Mouse (Mus musculus) midbrain, embryonic 16.5 days (tissue): ENCODE measurements at regions not wholly inside any gene's neighbourhood (a gene's known extent, or its start where the extent isn't known, plus 50 kb on each side); places are given as distances from the start of the nearest gene placed in this dataset.

Experiments used
- ATAC-seq: fragments of 200-750 bp; cut with Nextera tagmentation; 2 replicates; pipeline ENCODE4 v1.8.0; 2017; ENCODE audit warnings: moderate TSS enrichment
- H3K27ac ChIP-seq: fragments of 300-500 bp; sonication (generic); 2 replicates; pipeline ENCODE4 v1.5.1; 2014; ENCODE audit warnings: mild to moderate bottlenecking, low read length, mixed read lengths
- H3K27me3 ChIP-seq: fragments of 300-500 bp; sonication (generic); 2 replicates; pipeline ENCODE4 v1.6.1; 2014; ENCODE audit warnings: low read depth, low read length, mixed read lengths; ENCODE audit not compliant: control insufficient read depth, insufficient read depth
- H3K36me3 ChIP-seq: fragments of 300-500 bp; sonication (generic); 2 replicates; pipeline ENCODE4 v1.6.1; 2014; ENCODE audit warnings: mild to moderate bottlenecking, low read length, moderate library complexity, mixed read lengths; ENCODE audit not compliant: control insufficient read depth, insufficient read depth
- H3K4me1 ChIP-seq: fragments of 300-500 bp; sonication (generic); 2 replicates; pipeline ENCODE4 v1.6.1; 2014; ENCODE audit warnings: mild to moderate bottlenecking, low read length, mixed read lengths; ENCODE audit not compliant: control insufficient read depth, insufficient read depth
- H3K4me2 ChIP-seq: fragments of 300-500 bp; sonication (generic); 2 replicates; pipeline ENCODE4 v1.6.1; 2014; ENCODE audit warnings: mild to moderate bottlenecking, low read length, mixed read lengths
- H3K4me3 ChIP-seq: fragments of 300-500 bp; sonication (generic); 2 replicates; pipeline ENCODE4 v1.5.1; 2014; ENCODE audit warnings: low read depth, mild to moderate bottlenecking, low read length, moderate library complexity, mixed read lengths
- H3K9ac ChIP-seq: fragments of 300-500 bp; sonication (generic); 2 replicates; pipeline ENCODE4 v1.6.1; 2014; ENCODE audit warnings: low read depth, low read length, mixed read lengths
- H3K9me3 ChIP-seq: fragments of 300-500 bp; sonication (generic); replicated peaks from 2 replicates; pipeline ENCODE4 v1.6.1; 2014; ENCODE audit warnings: mild to moderate bottlenecking, low read length, mixed read lengths; ENCODE audit not compliant: control insufficient read depth, poor library complexity, severe bottlenecking
- WGBS: fragments of 180-500 bp; shearing (Covaris S2); extraction: QIAGEN DNeasy Blood & Tissue Kit; methylation state at CpG from one replicate; pipeline ENCODE4 v1.1.7; 2014; 5-methylcytosine and 5-hydroxymethylcytosine counted together

- H3K4me3 ChIP-seq = no peak overlapping the region
- no peak for ATAC-seq
- H3K4me1 ChIP-seq = peaks cover 8% of the 10 kb centered on the region
- H3K27me3 ChIP-seq = no peaks in the 10 kb centered on the region
- no peak overlapping the region for H3K9ac ChIP-seq
- no peaks in the 10 kb centered on the region for H3K36me3 ChIP-seq
- H3K27ac ChIP-seq = no peak overlapping the region
- H3K4me2 ChIP-seq = no peak overlapping the region
- 82% methylated on average over 3 of the region's 3 CpGs for WGBS
- H3K9me3 ChIP-seq = no peaks in the 10 kb centered on the region
Measured at GRCm38 (mm10) chr16:95203026-95203425, 54.3 kb upstream of the Kcnj15 start.

GRCm38 (mm10) chr16:95203790-95204189 lies 53.6 kb upstream of the Kcnj15 start:
- H3K4me2 ChIP-seq = no peak overlapping the region
- no peak overlapping the region for H3K9ac ChIP-seq
- ATAC-seq = no peak
- no peak overlapping the region for H3K4me3 ChIP-seq
- no peaks in the 10 kb centered on the region for H3K27me3 ChIP-seq
- H3K36me3 ChIP-seq = no peaks in the 10 kb centered on the region
- H3K27ac ChIP-seq = no peak overlapping the region
- H3K4me1 ChIP-seq = peaks cover 6% of the 10 kb centered on the region
- H3K9me3 ChIP-seq = no peaks in the 10 kb centered on the region
- 92% methylated on average over 3 of the region's 3 CpGs for WGBS

DNA sequence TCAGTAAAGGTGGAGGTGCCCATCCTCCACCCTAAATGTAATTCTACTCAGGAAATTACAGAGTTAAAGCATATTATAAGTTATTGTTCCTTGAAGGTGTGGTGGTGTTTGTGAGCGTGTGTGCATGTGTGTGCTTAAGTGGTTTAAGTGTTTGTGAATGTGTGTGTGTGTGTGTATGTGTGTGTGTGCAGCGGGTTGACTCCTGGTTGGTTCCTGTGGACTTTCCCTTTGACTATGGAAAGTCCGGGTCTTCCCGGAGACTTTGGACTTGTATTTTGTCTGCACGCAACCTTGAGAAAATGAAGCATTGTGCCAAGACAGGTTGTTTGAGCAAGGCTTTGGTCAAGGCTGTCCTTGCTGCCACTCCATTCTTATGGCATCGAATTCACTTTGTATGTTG lies 52.9 kb upstream of the Kcnj15 start:
- H3K9me3 ChIP-seq = no peaks in the 10 kb centered on the region
- H3K27ac ChIP-seq = no peak overlapping the region
- 92% methylated on average over 6 of the region's 6 CpGs for WGBS
- H3K9ac ChIP-seq = no peak overlapping the region
- no peaks in the 10 kb centered on the region for H3K27me3 ChIP-seq
- H3K4me3 ChIP-seq = no peak overlapping the region
- H3K4me2 ChIP-seq = no peak overlapping the region
- no peaks in the 10 kb centered on the region for H3K4me1 ChIP-seq
- no peaks in the 10 kb centered on the region for H3K36me3 ChIP-seq
- no peak for ATAC-seq

DNA sequence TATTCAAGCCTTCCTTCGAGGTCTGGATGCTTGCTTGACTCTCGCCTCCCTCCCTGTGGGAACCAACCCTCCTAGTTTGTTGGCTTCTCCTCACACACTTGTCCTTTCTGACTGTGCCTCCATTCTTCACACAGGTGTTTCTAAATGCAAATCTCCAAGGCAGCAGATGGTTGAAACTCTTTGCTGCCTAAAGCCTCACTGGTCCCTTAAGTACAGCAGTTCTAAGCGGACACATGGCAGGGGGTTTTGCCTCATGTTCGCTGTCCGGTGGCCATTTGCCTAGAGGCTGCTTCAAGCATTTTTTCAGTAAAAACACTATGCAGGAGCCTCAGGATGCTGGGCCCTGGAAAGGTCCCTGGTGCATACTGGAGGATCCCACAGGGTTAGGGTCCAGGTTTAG lies 50.9 kb upstream of the Kcnj15 start:
- H3K4me1 ChIP-seq = no peaks in the 10 kb centered on the region
- no peaks in the 10 kb centered on the region for H3K9me3 ChIP-seq
- no peak overlapping the region for H3K9ac ChIP-seq
- H3K4me3 ChIP-seq = no peak overlapping the region
- no peak for ATAC-seq
- no peak overlapping the region for H3K27ac ChIP-seq
- no peaks in the 10 kb centered on the region for H3K36me3 ChIP-seq
- WGBS = 86% methylated on average over 5 of the region's 5 CpGs
- no peaks in the 10 kb centered on the region for H3K27me3 ChIP-seq
- no peak overlapping the region for H3K4me2 ChIP-seq

DNA sequence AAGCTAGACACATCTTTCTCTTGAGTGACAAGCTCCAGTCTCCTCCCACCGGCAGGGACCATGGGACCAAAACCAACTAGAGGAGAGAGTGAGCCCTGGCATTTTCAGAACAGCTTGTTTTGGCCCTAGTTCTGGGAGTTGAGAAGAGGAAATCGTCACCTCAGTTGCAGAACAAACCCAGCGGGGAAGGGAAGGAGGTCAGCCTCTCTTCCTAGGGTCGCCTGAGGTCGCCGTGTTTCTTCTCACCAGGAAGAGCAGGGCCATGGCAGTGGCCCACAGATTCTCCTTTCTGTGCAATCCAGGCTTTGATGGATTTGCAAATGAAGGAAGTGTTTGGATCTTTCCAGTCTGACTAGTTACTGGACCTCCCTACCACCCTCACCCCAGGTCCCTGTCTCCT lies 49.8 kb upstream of the Kcnj15 start:
- no peak for ATAC-seq
- H3K27ac ChIP-seq = no peak overlapping the region
- WGBS = 81% methylated on average over 6 of the region's 6 CpGs

More for the DNA sequence above, 49.8 kb upstream of the Kcnj15 start:
- Histone ChIP-seq H3K4me3 (no peak overlapping the region), H3K36me3 (no peaks in the 10 kb centered on the region), H3K4me1 (no peaks in the 10 kb centered on the region), H3K9ac (no peak overlapping the region), H3K4me2 (no peak overlapping the region), H3K9me3 (no peaks in the 10 kb centered on the region), H3K27me3 (no peaks in the 10 kb centered on the region)
